Comparison of ENCODE assay signal across 23 mouse cellular contexts in the genomic region with DNA sequence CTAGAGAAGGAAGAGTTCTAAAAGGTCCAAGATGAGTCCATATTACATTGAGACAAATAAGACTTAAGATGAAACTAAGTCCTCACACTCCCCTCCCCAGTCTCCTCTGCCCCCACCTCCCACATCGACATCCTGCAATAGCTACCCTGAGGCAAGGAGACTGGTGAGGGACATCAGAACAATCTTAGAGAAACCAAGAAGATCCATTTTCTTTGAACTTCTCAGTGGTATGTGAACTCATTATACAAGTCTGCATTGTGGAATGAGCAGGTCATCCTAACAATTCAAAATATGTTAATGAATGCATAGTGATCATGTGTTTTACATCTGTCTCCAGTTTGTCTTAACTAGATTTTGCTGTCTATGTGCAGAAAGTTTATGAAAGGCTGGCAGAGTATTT.
DNase-seq lines count a peak whose midpoint lies in the region; ATAC-seq and TF ChIP-seq lines count a peak whose summit lies in the region.
"Had no signal": no experiment of that assay in that cellular context is flagged by ENCODE, and none has a peak within 500 bp of the region (broad histone marks: within the 10 kb centered on the region; RNA-seq: fewer than 3 reads in every experiment).

No protein-coding gene starts in this region.

- intact Hi-C loops in gastrocnemius, postnatal 14 days (cut with DNase I; ENCODE audit: low total_unique reads): no loop called here

- no peaks in the 10 kb centered on the region for H3K27me3 ChIP-seq in kidney, adult 2 months (replicated peaks; ENCODE audit: control insufficient read depth, insufficient read depth, low read length)
- no peaks in the 10 kb centered on the region for H3K27me3 ChIP-seq in kidney, postnatal 0 days (ENCODE audit: insufficient read depth, low read length)
- no peaks in the 10 kb centered on the region for H3K27me3 ChIP-seq in lung, embryonic 16.5 days (ENCODE audit: control insufficient read depth, insufficient read depth, low read depth, low read length)
- no peaks in the 10 kb centered on the region for H3K27me3 ChIP-seq in limb, embryonic 15.5 days
- H3K27me3 ChIP-seq: embryonic facial prominence, embryonic 12.5 days; embryonic facial prominence, embryonic 15.5 days; forebrain, embryonic 12.5 days; forebrain, embryonic 15.5 days; heart, embryonic 13.5 days; hindbrain, embryonic 15.5 days had no signal

- TF ChIP-seq POLR2A in kidney, adult 2 months (IDR thresholded peaks at IDR 0.05; ENCODE audit: low read depth, low read length): no peak
- no peak for TF ChIP-seq POLR2A in lung, adult 2 months (IDR thresholded peaks at IDR 0.05; ENCODE audit: borderline replicate concordance, extremely low read depth, low read depth, low read length)

- 41% methylated on average over 1 of the region's 1 CpGs for WGBS in kidney, adult 2 months
- 60% methylated on average over 1 of the region's 1 CpGs for WGBS in kidney, postnatal 0 days
- WGBS in lung, embryonic 16.5 days: 81% methylated on average over 1 of the region's 1 CpGs
- 57% methylated on average over 1 of the region's 1 CpGs for WGBS in lung, adult 2 months
- WGBS in limb, embryonic 15.5 days: 50% methylated on average over 1 of the region's 1 CpGs

- peaks cover 15% of the 10 kb centered on the region for H3K4me1 ChIP-seq in kidney, adult 2 months (ENCODE audit: control insufficient read depth, insufficient read depth, low read length)
- H3K4me1 ChIP-seq in kidney, postnatal 0 days (replicated peaks; ENCODE audit: insufficient read depth, low read length): 0 out of 2 replicates have a peak, but pooled peaks cover 8% of the 10 kb centered on the region
- peaks cover 13% of the 10 kb centered on the region for H3K4me1 ChIP-seq in lung, embryonic 16.5 days (replicated peaks; ENCODE audit: control insufficient read depth, insufficient read depth, low read length)
- H3K4me1 ChIP-seq in lung, adult 2 months (ENCODE audit: control insufficient read depth, insufficient read depth, low read length): no peaks in the 10 kb centered on the region; the same call in 1 of the 2 replicates
- peaks cover 23% of the 10 kb centered on the region for H3K4me1 ChIP-seq in limb, embryonic 15.5 days
- H3K4me1 ChIP-seq: embryonic facial prominence, embryonic 12.5 days; forebrain, embryonic 12.5 days; forebrain, embryonic 15.5 days; hindbrain, embryonic 15.5 days had no signal

- no peak overlapping the region for H3K4me3 ChIP-seq in kidney, adult 2 months (ENCODE audit: insufficient read depth, low read depth, low read length)
- H3K4me3 ChIP-seq in kidney, postnatal 0 days (replicated peaks; ENCODE audit: low read depth, low read length): no peak overlapping the region
- H3K4me3 ChIP-seq in lung, embryonic 16.5 days (ENCODE audit: low read length): no peak overlapping the region
- no peak overlapping the region for H3K4me3 ChIP-seq in lung, adult 2 months (replicated peaks; ENCODE audit: extremely low read depth, low read depth, low read length)
- no peak overlapping the region for H3K4me3 ChIP-seq in limb, embryonic 15.5 days
- H3K4me3 ChIP-seq: embryonic facial prominence, embryonic 12.5 days; embryonic facial prominence, embryonic 15.5 days; erythroblast, embryonic 14.5 days; forebrain, embryonic 12.5 days; forebrain, embryonic 15.5 days; heart, adult 2 months; heart, embryonic 10.5 days; heart, embryonic 13.5 days; hindbrain, embryonic 15.5 days had no signal

- no peak for DNase-seq in kidney, adult 2 months
- DNase-seq in kidney, adult 9 months: no peak
- no peak for DNase-seq in kidney, postnatal 0 days (ENCODE audit: low spot score)
- DNase-seq in kidney, adult 11 months: no peak
- no peak for DNase-seq in lung, adult 2 months
- DNase-seq in gastrocnemius, postnatal 14 days: no peak
- DNase-seq: adrenal gland, adult 2 months; adrenal gland, postnatal 14 days; cerebellum, adult 11 months; cerebellum, adult 2 months; cerebellum, adult 9-11 months; cerebellum, postnatal 25 days; heart, adult 2 months had no signal

- H3K4me2 ChIP-seq in kidney, postnatal 0 days (ENCODE audit: low read length): no peak overlapping the region
- no peak overlapping the region for H3K4me2 ChIP-seq in lung, embryonic 16.5 days (ENCODE audit: low read depth, low read length)
- H3K4me2 ChIP-seq in limb, embryonic 15.5 days: no peak overlapping the region
- H3K4me2 ChIP-seq: embryonic facial prominence, embryonic 12.5 days; embryonic facial prominence, embryonic 15.5 days; forebrain, embryonic 12.5 days; forebrain, embryonic 15.5 days; heart, embryonic 13.5 days; hindbrain, embryonic 15.5 days had no signal

- H3K9ac ChIP-seq in kidney, postnatal 0 days (ENCODE audit: low read depth, low read length): no peak overlapping the region
- no peak overlapping the region for H3K9ac ChIP-seq in lung, embryonic 16.5 days (ENCODE audit: low read length)
- H3K9ac ChIP-seq in limb, embryonic 15.5 days: no peak overlapping the region
- H3K9ac ChIP-seq: embryonic facial prominence, embryonic 12.5 days; embryonic facial prominence, embryonic 15.5 days; forebrain, embryonic 12.5 days; forebrain, embryonic 15.5 days; heart, embryonic 13.5 days; hindbrain, embryonic 15.5 days had no signal

- no peak for ATAC-seq in kidney, postnatal 0 days (replicated peaks; ENCODE audit: low FRiP score, low read depth)
- ATAC-seq in lung, embryonic 16.5 days (ENCODE audit: low read depth): no peak
- ATAC-seq in limb, embryonic 15.5 days (ENCODE audit: insufficient number of reproducible peaks, low FRiP score, low TSS enrichment, low read depth): no peak
- ATAC-seq: forebrain, embryonic 15.5 days had no signal

- H3K27ac ChIP-seq in kidney, adult 2 months (ENCODE audit: insufficient read depth, low read depth, low read length): peak overlapping the region; percentile 34; the same call in 1 of the 2 replicates
- H3K27ac ChIP-seq in kidney, postnatal 0 days: 0 out of 2 replicates have a peak overlapping the region, but pooled peaks have one; percentile 50
- 0 out of 2 replicates have a peak overlapping the region, but pooled peaks have one; percentile 8 for H3K27ac ChIP-seq in lung, embryonic 16.5 days (ENCODE audit: low read length)
- peak overlapping the region; percentile 72 for H3K27ac ChIP-seq in limb, embryonic 15.5 days
- H3K27ac ChIP-seq: embryonic facial prominence, embryonic 12.5 days; embryonic facial prominence, embryonic 15.5 days; forebrain, embryonic 12.5 days; forebrain, embryonic 15.5 days; heart, adult 2 months; heart, embryonic 13.5 days; hindbrain, embryonic 15.5 days had no signal

- no peaks in the 10 kb centered on the region for H3K9me3 ChIP-seq in kidney, postnatal 0 days (replicated peaks; ENCODE audit: low read length)
- H3K9me3 ChIP-seq in lung, embryonic 16.5 days (ENCODE audit: control insufficient read depth, low read length): no peaks in the 10 kb centered on the region
- H3K9me3 ChIP-seq in limb, embryonic 15.5 days: no peaks in the 10 kb centered on the region
- H3K9me3 ChIP-seq: embryonic facial prominence, embryonic 12.5 days; embryonic facial prominence, embryonic 15.5 days; forebrain, embryonic 12.5 days; forebrain, embryonic 15.5 days; heart, embryonic 10.5 days; heart, embryonic 13.5 days; hindbrain, embryonic 15.5 days had no signal

- H3K36me3 ChIP-seq in kidney, adult 2 months (ENCODE audit: control insufficient read depth, insufficient read depth, low read length): no peaks in the 10 kb centered on the region
- no peaks in the 10 kb centered on the region for H3K36me3 ChIP-seq in kidney, postnatal 0 days (ENCODE audit: insufficient read depth, low read length)
- no peaks in the 10 kb centered on the region for H3K36me3 ChIP-seq in lung, embryonic 16.5 days (ENCODE audit: control insufficient read depth, insufficient read depth, low read length)
- no peaks in the 10 kb centered on the region for H3K36me3 ChIP-seq in limb, embryonic 15.5 days
- H3K36me3 ChIP-seq: embryonic facial prominence, embryonic 12.5 days; embryonic facial prominence, embryonic 15.5 days; forebrain, embryonic 12.5 days; forebrain, embryonic 15.5 days; heart, embryonic 10.5 days; heart, embryonic 13.5 days; hindbrain, embryonic 15.5 days had no signal

- TF ChIP-seq CTCF in kidney, adult 2 months (conservative IDR thresholded peaks at IDR 0.05; ENCODE audit: insufficient read depth, insufficient read length, low read depth, low read length): no peak
- TF ChIP-seq CTCF in kidney, postnatal 0 days (IDR thresholded peaks at IDR 0.05; ENCODE audit: low read depth): no peak
- no peak for TF ChIP-seq CTCF in lung, adult 2 months (IDR thresholded peaks at IDR 0.05; ENCODE audit: insufficient read depth, low read length)

Comparison
In these comparisons a context has a peak if more than half of its experiments do, and no peak if none do; other contexts are left out.
1. H3K27ac ChIP-seq: peak in every context shown above with its lines; median percentile 72 in limb, embryonic 15.5 days; 50 in kidney, postnatal 0 days; 34 in kidney, adult 2 months; 8 in lung, embryonic 16.5 days.